Mouse (Mus musculus): ENCODE data around the gene Spata48. TPM values are rescaled to one million over a fixed set of nuclear protein-coding genes. Genes with fewer than 3 reads are reported as not detected.

Gene Spata48
- polyA plus RNA-seq, 1 experiment from 2014 or later: 1.6 TPM

DNA sequence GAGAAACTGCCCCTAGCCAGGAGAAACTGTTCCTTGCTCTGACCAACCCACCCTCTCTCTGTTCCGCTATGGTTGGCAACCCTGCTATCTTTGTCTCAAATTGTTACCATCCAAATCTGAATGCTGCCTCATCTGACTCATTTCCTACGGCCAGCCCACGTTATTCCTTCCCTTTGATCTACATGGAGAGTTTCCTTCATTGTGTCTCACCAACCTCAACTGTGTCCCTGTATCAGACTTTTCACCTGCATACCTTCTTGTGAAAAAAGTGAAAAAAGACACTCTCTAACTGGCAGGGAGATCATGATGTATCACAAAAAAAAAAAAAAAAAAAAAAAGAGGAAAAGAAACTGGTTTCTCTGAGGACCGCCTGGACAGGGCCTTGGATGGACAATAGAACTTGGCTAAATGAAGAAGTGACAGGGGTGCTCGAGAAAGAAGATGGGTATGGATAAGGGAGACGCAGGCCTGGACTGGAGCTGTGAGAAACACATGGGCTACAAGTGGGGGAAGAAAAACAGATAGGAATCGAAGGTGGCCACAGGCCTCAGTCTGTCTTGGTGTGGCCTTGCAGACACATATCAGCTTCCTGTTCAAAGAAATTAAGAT lies 85.1 kb downstream of the Spata48 start:
- WGBS: 91% methylated on average over 7 of the region's 7 CpGs
- no peak for ATAC-seq (ENCODE audit: low read depth)

DNA sequence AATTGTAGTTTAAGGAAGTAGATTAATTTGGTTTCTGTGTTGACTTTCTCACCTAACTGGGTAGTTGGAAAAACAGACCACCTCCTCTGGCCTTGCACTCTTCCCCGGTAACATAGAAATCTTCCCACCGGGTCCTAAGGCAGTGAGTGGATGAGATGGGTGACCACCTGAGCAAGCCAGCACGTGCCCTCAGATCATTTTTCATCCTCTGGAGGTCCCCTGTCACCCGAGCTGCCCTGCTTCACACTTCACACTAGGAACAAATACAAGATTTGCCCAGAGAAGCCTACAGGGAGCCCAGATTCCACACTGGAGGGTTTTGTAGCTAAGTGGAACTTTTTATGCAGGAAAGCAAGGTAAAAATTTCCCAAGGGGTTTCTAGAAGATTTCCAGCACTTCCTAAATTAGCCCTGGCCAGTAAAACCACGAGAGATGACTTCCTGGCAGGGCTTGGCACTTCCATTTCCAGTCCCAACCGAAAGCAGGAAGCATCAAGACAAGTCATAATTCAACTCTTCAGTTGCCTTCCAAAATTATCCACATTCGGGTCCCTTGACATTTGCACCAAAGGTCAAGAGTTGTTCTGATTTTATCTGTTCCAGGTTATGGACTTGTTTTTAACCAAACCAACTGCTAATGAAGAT lies 85.8 kb downstream of the Spata48 start:
- Histone ChIP-seq H3K4me3 (no peak overlapping the region), H3K9me3 (no peaks in the 10 kb centered on the region), H3K27me3 (no peaks in the 10 kb centered on the region), H3K4me2 (no peak overlapping the region), H3K36me3 (no peaks in the 10 kb centered on the region), H3K27ac (replicated peaks) (no peak overlapping the region), H3K4me1 (replicated peaks) (no peaks in the 10 kb centered on the region), H3K9ac (no peak overlapping the region)
- 78% methylated on average over 7 of the region's 7 CpGs for WGBS
- no peak for ATAC-seq (ENCODE audit: low read depth)

More for the DNA sequence above, 85.1 kb downstream of the Spata48 start:
- Histone ChIP-seq H3K9ac (no peak overlapping the region), H3K27ac (replicated peaks) (no peak overlapping the region), H3K4me3 (no peak overlapping the region), H3K27me3 (no peaks in the 10 kb centered on the region), H3K9me3 (no peaks in the 10 kb centered on the region), H3K4me1 (replicated peaks) (no peaks in the 10 kb centered on the region), H3K4me2 (no peak overlapping the region), H3K36me3 (no peaks in the 10 kb centered on the region)

DNA sequence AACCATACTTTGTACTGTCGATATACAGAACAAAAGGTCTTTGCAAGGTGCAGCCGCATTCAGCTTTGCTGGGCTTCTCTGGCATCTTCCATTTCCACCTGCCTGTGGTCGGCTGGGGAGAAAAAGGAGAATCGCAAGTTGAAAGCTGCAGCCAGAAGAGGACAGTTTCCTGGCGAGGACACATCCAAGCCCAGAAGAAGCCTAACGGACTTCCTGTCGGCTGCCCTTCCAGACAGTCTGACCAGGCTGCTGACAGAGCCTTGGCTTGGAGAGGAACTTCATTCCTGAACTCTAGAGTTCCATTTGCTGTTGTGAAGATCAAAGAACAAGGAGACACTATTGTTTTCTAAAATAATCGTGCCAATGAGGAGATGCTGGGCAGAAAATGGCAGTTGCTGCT lies 93.7 kb downstream of the Spata48 start:
- no peaks in the 10 kb centered on the region for H3K9me3 ChIP-seq
- no peaks in the 10 kb centered on the region for H3K4me1 ChIP-seq (replicated peaks)
- no peak overlapping the region for H3K9ac ChIP-seq
- H3K27ac ChIP-seq (replicated peaks): no peak overlapping the region
- no peak overlapping the region for H3K4me2 ChIP-seq
- H3K27me3 ChIP-seq: no peaks in the 10 kb centered on the region
- no peak overlapping the region for H3K4me3 ChIP-seq
- WGBS: 82% methylated on average over 8 of the region's 8 CpGs
- no peaks in the 10 kb centered on the region for H3K36me3 ChIP-seq
- no peak for ATAC-seq (ENCODE audit: low read depth)

DNA sequence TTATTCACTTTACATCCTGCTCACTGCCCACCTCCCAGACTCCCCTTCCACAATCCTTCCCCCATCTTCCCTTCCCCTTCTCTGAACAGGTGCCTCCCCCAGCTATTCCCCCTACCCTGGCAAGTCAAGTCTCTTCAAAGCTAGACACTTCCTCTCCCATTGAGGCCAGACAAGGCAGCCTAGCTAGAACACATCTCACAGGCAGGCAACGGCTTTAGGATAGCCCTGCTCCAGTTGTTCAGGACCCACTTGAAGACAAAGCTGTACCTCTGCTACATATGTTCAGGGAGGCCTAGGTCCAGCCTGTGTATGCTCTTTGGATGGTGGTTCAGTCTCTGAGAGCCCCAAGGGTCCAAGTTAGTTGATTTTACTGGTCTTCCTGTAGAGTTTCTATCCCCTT lies 94.3 kb downstream of the Spata48 start:
- no peak overlapping the region for H3K4me2 ChIP-seq
- H3K27me3 ChIP-seq: no peaks in the 10 kb centered on the region
- H3K4me1 ChIP-seq (replicated peaks): no peaks in the 10 kb centered on the region
- no peak overlapping the region for H3K27ac ChIP-seq (replicated peaks)
- no peak for ATAC-seq (ENCODE audit: low read depth)
- no peaks in the 10 kb centered on the region for H3K36me3 ChIP-seq
- 88% methylated on average over 1 of the region's 1 CpGs for WGBS
- no peaks in the 10 kb centered on the region for H3K9me3 ChIP-seq
- no peak overlapping the region for H3K9ac ChIP-seq
- no peak overlapping the region for H3K4me3 ChIP-seq

DNA sequence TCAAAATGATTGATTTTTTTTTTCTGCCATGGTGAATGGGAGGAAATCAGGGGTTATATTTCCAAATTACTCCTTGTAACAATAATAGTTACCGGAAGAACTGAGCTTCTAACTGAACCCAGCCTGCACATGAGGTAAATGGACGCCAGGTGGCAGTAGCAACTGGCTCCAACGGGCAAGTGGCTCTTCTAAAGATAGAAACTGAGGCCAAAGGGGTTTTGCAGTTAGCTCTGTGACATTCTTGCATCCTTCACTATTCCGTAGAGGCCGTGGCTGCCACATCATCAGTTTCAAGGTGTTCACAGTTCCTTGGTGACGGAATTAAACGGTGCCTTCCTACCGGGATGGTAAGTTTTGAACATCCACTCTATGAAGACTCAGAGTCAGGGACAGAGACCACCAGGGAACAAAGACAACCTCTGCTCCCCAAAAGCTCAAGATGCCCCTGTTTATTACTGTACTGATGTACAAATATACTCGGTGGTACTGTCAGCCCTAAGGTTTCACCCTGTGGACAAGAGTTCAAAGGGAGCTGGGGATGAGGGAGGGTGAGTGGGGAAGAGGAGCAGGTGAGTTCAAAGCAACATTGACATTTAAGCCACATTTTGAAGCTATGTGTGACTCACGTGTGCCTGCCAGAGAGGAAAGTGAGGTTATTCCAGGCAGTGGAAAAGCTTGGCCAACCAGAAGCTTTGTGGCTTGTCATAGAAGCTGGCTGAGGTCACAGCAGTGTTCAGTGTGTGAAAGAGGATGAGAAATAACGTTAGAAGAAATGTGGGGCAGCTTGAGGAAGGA lies 95.5 kb downstream of the Spata48 start:
- Histone ChIP-seq H3K4me1 (replicated peaks) (no peaks in the 10 kb centered on the region), H3K27ac (replicated peaks) (no peak overlapping the region), H3K9ac (no peak overlapping the region), H3K4me3 (no peak overlapping the region), H3K36me3 (no peaks in the 10 kb centered on the region), H3K4me2 (no peak overlapping the region), H3K27me3 (no peaks in the 10 kb centered on the region), H3K9me3 (no peaks in the 10 kb centered on the region)
- no peak for ATAC-seq (ENCODE audit: low read depth)
- 47% methylated on average over 11 of the region's 11 CpGs for WGBS

DNA sequence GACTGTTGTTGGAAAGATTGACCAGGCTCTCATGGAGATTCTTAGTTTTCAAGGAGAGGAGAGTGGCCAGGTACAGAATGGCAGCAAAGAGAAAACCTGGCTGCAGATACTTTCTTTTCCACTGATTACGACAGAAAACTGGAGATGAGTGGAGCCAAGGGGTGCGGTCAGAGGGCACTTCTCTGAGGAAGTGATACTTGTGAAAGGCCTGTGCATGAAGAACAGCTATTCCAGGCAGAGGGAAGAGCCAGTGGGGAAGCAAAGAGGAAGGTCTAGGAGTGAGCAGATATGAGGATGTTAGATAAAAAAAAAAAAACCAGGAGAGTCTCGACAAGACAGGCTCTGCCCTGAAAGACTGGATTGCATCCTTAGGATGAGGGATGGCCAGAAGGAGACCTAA lies 96.8 kb downstream of the Spata48 start:
- no peak overlapping the region for H3K4me3 ChIP-seq
- ATAC-seq (ENCODE audit: low read depth): no peak
- no peak overlapping the region for H3K27ac ChIP-seq (replicated peaks)
- no peaks in the 10 kb centered on the region for H3K9me3 ChIP-seq
- no peaks in the 10 kb centered on the region for H3K36me3 ChIP-seq
- 82% methylated on average over 3 of the region's 3 CpGs for WGBS
- H3K27me3 ChIP-seq: no peaks in the 10 kb centered on the region
- no peaks in the 10 kb centered on the region for H3K4me1 ChIP-seq (replicated peaks)
- H3K9ac ChIP-seq: no peak overlapping the region
- no peak overlapping the region for H3K4me2 ChIP-seq

DNA sequence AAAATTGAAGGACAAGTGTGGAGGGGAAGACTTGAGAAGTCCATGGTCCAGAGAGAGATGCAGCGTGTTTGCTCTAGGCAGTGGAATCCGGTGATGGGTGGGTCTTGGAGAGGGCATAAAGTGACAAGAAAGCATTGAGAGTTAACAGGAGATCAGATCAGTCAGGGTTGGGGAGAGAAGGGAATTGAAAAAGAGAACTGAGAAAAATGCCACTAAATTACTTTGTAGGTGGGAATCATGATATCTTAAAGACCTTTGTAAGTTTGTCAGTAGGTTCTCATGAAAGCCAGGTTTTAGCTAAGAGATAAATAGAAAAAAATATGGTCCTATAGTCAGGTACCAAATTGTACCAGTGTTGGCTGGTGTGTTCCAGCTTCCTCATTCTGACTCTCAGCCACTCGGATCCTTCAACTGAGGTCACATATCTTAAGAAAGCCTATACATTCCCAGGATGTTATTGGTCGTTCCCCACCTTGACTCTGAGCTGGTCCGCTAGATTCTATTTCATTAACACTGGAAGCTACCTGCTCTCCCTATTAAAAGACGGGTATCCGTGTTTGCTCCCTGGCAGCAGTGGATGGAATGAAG lies 97.3 kb downstream of the Spata48 start:
- 91% methylated on average over 7 of the region's 7 CpGs for WGBS
- H3K27me3 ChIP-seq: no peaks in the 10 kb centered on the region
- H3K4me3 ChIP-seq: no peak overlapping the region
- H3K4me2 ChIP-seq: no peak overlapping the region
- no peaks in the 10 kb centered on the region for H3K9me3 ChIP-seq
- H3K36me3 ChIP-seq: no peaks in the 10 kb centered on the region
- no peak overlapping the region for H3K9ac ChIP-seq
- ATAC-seq (ENCODE audit: low read depth): no peak
- no peaks in the 10 kb centered on the region for H3K4me1 ChIP-seq (replicated peaks)
- no peak overlapping the region for H3K27ac ChIP-seq (replicated peaks)

DNA sequence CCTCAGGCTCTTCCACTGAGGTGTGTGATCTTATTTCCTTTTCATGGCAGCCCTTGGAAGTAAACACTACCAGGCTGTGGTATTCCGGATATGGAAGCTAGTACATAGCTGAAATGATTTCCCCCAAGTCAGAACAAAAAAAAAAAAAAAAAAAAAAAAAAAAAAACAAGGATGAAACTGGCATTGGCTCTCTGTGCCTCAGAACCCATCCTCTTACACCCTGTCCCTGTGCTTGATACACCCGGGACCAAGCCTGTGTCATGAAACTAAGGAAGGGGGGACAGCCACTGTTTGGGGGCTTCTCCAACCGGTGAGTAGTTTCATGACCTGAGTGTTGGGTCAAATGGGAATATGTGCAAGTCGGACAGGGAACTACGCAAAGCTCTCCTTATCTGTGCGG lies 99.2 kb downstream of the Spata48 start:
- ATAC-seq (ENCODE audit: low read depth): no peak
- Histone ChIP-seq H3K36me3 (no peaks in the 10 kb centered on the region), H3K4me2 (no peak overlapping the region), H3K9ac (no peak overlapping the region), H3K4me1 (replicated peaks) (no peaks in the 10 kb centered on the region), H3K9me3 (no peaks in the 10 kb centered on the region), H3K27ac (replicated peaks) (no peak overlapping the region), H3K4me3 (no peak overlapping the region), H3K27me3 (no peaks in the 10 kb centered on the region)
- 95% methylated on average over 6 of the region's 6 CpGs for WGBS

DNA sequence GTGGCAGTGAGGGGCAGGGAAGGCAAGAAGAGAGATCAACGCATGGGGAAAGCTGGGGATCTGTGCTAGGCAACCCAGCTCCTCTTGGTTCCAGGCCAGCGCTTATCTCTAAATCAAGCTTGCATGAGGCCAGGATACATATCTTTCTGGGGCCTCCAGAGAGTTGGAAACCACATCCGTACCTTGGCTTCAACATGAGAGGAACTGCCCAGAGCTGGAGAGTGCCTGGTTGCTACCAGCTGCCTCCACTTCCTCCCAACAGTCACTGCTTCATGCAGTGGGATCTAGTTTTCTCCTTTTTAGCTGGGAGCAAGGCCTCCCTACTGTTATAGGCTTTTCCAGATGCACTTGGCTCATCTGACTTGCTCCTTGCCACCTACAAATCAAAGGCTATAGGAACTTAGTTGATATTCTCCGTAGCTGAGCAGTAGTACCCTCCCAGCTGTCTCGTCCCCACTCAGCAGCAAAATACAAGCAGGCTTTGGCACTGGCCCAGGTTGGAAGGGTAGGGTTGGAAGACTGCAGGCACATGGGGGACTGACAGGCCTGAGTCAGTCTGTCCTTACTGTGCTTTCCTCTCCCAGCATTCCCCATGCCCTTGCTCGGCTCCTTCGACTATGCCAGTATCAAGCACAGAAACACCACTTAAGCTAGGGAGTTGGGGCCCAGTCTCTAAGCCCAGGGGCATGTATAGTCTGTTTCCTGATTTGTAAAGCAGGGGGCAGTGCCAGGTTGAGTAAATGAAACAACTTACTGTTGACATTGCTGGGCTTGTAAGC lies 102.6 kb downstream of the Spata48 start:
- 80% methylated on average over 7 of the region's 7 CpGs for WGBS
- Histone ChIP-seq H3K36me3 (no peaks in the 10 kb centered on the region), H3K9me3 (no peaks in the 10 kb centered on the region), H3K4me3 (no peak overlapping the region), H3K4me1 (replicated peaks) (no peaks in the 10 kb centered on the region), H3K4me2 (no peak overlapping the region), H3K27ac (replicated peaks) (no peak overlapping the region), H3K9ac (no peak overlapping the region), H3K27me3 (no peaks in the 10 kb centered on the region)
- no peak for ATAC-seq (ENCODE audit: low read depth)
